Mouse (Mus musculus): ENCODE results near the gene Ralgapa2. TPM values are rescaled to one million over a fixed set of nuclear protein-coding genes. Genes with fewer than 3 reads are reported as not detected.
A peak's percentile ranks its signal among the peaks of the same experiment; 100 is the strongest.

Ralgapa2 gene
- total and polyA plus RNA-seq, 2 experiments from 2014 or later = 6.8 to 32.9 TPM

GRCm38 (mm10) chr2:146226484-146226883, 285.7 kb downstream of the Ralgapa2 start:
- 13% methylated on average over 9 of the region's 9 CpGs for WGBS
- no peak for TF ChIP-seq CTCF (IDR thresholded peaks at IDR 0.05; ENCODE audit: low read depth)

DNA sequence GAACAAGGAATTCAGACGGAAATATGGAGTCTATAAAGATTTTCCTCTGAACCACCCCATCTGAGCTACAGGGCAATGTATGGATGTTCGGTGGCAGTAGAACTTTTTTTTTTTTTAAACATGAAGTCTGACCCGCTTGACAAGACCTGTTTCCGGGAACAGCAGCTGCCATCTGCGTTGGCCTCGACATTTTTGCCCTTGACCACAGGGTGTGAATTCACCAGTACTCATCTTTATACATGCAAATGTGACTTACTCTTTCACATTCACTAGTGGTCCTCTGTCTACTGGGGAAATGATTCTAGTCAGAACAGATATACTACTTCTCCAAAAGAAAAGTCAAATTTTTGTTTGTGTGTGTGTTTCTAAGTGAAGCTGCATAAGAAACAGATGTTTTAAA, 286.3 kb downstream of the Ralgapa2 start:
- no peaks in the 10 kb centered on the region for H3K27me3 ChIP-seq (ENCODE audit: insufficient read depth, low read length)
- DNase-seq (no peak), ATAC-seq (no peak)
- H3K36me3 ChIP-seq (ENCODE audit: insufficient read depth) = no peaks in the 10 kb centered on the region
- H3K4me2 ChIP-seq (ENCODE audit: low read depth) = peak overlapping the region; percentile 93
- no peak overlapping the region for H3K27ac ChIP-seq (ENCODE audit: low read depth, low read length)
- WGBS = 11% methylated on average over 6 of the region's 6 CpGs
- no peaks in the 10 kb centered on the region for H3K9me3 ChIP-seq (ENCODE audit: low read length)
- H3K9ac ChIP-seq = no peak overlapping the region
- H3K4me1 ChIP-seq (ENCODE audit: insufficient read depth) = no peaks in the 10 kb centered on the region
- TF ChIP-seq CTCF (IDR thresholded peaks at IDR 0.05; ENCODE audit: low read depth) = no peak
- peak overlapping the region; percentile 80 for H3K4me3 ChIP-seq (ENCODE audit: low read depth, low read length)

More at GRCm38 (mm10) chr2:146226484-146226883, 285.7 kb downstream of the Ralgapa2 start:
- H3K36me3 ChIP-seq (ENCODE audit: insufficient read depth) = no peaks in the 10 kb centered on the region
- peak; percentile 31 for DNase-seq
- H3K27ac ChIP-seq (ENCODE audit: low read depth, low read length) = no peak overlapping the region
- no peaks in the 10 kb centered on the region for H3K9me3 ChIP-seq (ENCODE audit: low read length)
- ATAC-seq = no peak
- no peaks in the 10 kb centered on the region for H3K4me1 ChIP-seq (ENCODE audit: insufficient read depth)
- H3K27me3 ChIP-seq (ENCODE audit: insufficient read depth, low read length) = no peaks in the 10 kb centered on the region
- H3K4me2 ChIP-seq (ENCODE audit: low read depth) = peak overlapping the region; percentile 93
- no peak overlapping the region for H3K9ac ChIP-seq
- H3K4me3 ChIP-seq (ENCODE audit: low read depth, low read length) = no peak overlapping the region

DNA sequence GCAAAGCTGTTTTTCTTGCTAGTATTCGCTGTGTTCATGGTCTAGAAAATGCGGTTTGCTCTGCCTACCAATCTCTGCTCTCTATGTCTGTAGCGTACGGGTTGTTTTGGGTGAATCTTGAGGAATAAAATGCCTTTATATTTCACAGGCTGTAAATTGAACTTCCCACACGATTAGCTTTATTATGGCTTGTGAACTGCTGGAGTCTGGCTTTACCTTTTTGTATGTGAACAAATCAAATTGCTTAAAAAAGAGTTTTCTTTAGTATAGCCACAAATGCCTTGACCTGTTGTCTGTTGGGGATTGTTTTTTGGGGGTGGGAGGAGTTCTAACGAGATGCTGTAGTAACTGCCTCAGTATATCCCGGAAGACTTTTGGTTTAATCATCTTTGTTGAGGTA, 288.0 kb downstream of the Ralgapa2 start:
- ATAC-seq = no peak

DNA sequence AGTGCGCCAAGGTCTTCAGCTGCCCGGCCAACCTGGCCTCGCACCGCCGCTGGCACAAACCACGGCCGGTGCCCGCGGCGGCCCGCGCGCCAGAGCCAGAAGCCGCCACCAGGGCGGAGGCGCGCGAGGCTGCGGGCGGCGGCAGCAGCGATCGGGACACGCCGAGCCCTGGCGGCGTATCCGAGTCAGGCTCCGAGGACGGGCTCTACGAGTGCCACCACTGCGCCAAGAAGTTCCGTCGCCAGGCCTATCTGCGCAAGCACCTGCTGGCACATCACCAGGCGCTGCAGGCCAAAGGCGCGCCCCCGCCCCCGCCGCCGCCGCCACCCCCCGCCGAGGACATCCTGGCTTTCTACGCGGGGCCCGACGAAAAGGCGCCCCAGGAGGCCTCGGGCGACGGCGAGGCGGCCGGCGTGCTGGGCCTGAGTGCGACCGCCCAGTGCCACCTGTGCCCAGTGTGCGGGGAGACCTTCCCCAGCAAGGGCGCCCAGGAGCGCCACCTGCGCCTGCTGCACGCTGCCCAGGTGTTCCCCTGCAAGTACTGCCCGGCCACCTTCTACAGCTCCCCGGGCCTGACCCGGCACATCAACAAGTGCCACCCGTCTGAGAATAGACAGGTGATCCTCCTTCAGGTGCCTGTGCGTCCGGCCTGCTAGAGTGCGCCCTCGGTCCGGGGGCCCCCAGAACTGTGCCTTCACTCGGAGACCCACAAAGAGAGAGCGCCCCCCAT, 288.8 kb downstream of the Ralgapa2 start:
- Histone ChIP-seq H3K4me2 (ENCODE audit: low read depth) (peak overlapping the region; percentile 93), H3K4me3 (ENCODE audit: low read depth, low read length) (peak overlapping the region; percentile 80), H3K27ac (ENCODE audit: low read depth, low read length) (peak overlapping the region; percentile 94), H3K27me3 (ENCODE audit: insufficient read depth, low read length) (no peaks in the 10 kb centered on the region), H3K9ac (peak overlapping the region; percentile 84), H3K9me3 (ENCODE audit: low read length) (no peaks in the 10 kb centered on the region), H3K36me3 (ENCODE audit: insufficient read depth) (no peaks in the 10 kb centered on the region), H3K4me1 (ENCODE audit: insufficient read depth) (peaks cover 3% of the 10 kb centered on the region; the same call in 1 of the 2 replicates)
- DNase-seq (peak; percentile 69), ATAC-seq (peak; percentile 10; the same call in 1 of the 2 replicates)
- peak; percentile 36 for TF ChIP-seq CTCF (IDR thresholded peaks at IDR 0.05; ENCODE audit: low read depth)
- WGBS = under 1% methylated on average over 69 of the region's 75 CpGs

More for the DNA sequence above, 288.0 kb downstream of the Ralgapa2 start:
- DNase-seq = peak; percentile 43
- Histone ChIP-seq H3K36me3 (ENCODE audit: insufficient read depth) (no peaks in the 10 kb centered on the region), H3K27ac (ENCODE audit: low read depth, low read length) (peak overlapping the region; percentile 94), H3K9me3 (ENCODE audit: low read length) (no peaks in the 10 kb centered on the region), H3K27me3 (ENCODE audit: insufficient read depth, low read length) (no peaks in the 10 kb centered on the region), H3K4me3 (ENCODE audit: low read depth, low read length) (peak overlapping the region; percentile 80), H3K4me2 (ENCODE audit: low read depth) (peak overlapping the region; percentile 93), H3K9ac (peak overlapping the region; percentile 84), H3K4me1 (ENCODE audit: insufficient read depth) (no peaks in the 10 kb centered on the region)
- no peak for TF ChIP-seq CTCF (IDR thresholded peaks at IDR 0.05; ENCODE audit: low read depth)
- WGBS = 7% methylated on average over 7 of the region's 7 CpGs

GRCm38 (mm10) chr2:146222279-146223175, 289.6 kb downstream of the Ralgapa2 start:
- WGBS = 2% methylated on average over 119 of the region's 133 CpGs
- H3K4me1 ChIP-seq (ENCODE audit: insufficient read depth) = peaks cover 8% of the 10 kb centered on the region
- peak overlapping the region; percentile 94 for H3K27ac ChIP-seq (ENCODE audit: low read depth, low read length)
- H3K27me3 ChIP-seq (ENCODE audit: insufficient read depth, low read length) = no peaks in the 10 kb centered on the region
- peak overlapping the region; percentile 80 for H3K4me3 ChIP-seq (ENCODE audit: low read depth, low read length)
- no peaks in the 10 kb centered on the region for H3K9me3 ChIP-seq (ENCODE audit: low read length)
- peak overlapping the region; percentile 93 for H3K4me2 ChIP-seq (ENCODE audit: low read depth)
- DNase-seq (peak; percentile 70), ATAC-seq (peak; percentile 47)
- peak overlapping the region; percentile 84 for H3K9ac ChIP-seq
- H3K36me3 ChIP-seq (ENCODE audit: insufficient read depth) = no peaks in the 10 kb centered on the region
- no peak for TF ChIP-seq CTCF (IDR thresholded peaks at IDR 0.05; ENCODE audit: low read depth)

GRCm38 (mm10) chr2:146221929-146222278, 290.2 kb downstream of the Ralgapa2 start:
- Histone ChIP-seq H3K9ac (peak overlapping the region; percentile 84), H3K27ac (ENCODE audit: low read depth, low read length) (peak overlapping the region; percentile 94), H3K27me3 (ENCODE audit: insufficient read depth, low read length) (no peaks in the 10 kb centered on the region), H3K36me3 (ENCODE audit: insufficient read depth) (no peaks in the 10 kb centered on the region), H3K4me3 (ENCODE audit: low read depth, low read length) (peak overlapping the region; percentile 80), H3K4me2 (ENCODE audit: low read depth) (peak overlapping the region; percentile 93), H3K9me3 (ENCODE audit: low read length) (no peaks in the 10 kb centered on the region), H3K4me1 (ENCODE audit: insufficient read depth) (peaks cover 8% of the 10 kb centered on the region)
- no peak for TF ChIP-seq CTCF (IDR thresholded peaks at IDR 0.05; ENCODE audit: low read depth)
- WGBS = 1% methylated on average over 44 of the region's 44 CpGs
- DNase-seq = peak; percentile 94
- ATAC-seq = peak; percentile 84

Measured in forebrain, postnatal 0 days (tissue).